Mouse (Mus musculus) embryonic facial prominence, embryonic 13.5 days (tissue): Measurements from ENCODE around the gene Zfp536. TPM values are rescaled to one million over a fixed set of nuclear protein-coding genes. Genes with fewer than 3 reads are reported as not detected.

Experiments
- ATAC-seq: fragments of 200-750 bp; cut with Nextera tagmentation; 2 replicates; pipeline ENCODE4 v1.8.0; 2017; ENCODE audit warnings: low read depth; ENCODE audit not compliant: insufficient number of reproducible peaks, insufficient read depth, low FRiP score, low TSS enrichment
- H3K27ac ChIP-seq: fragments of 300-500 bp; sonication (generic); 2 replicates; pipeline ENCODE4 v1.5.1; 2015; ENCODE audit warnings: moderate library complexity, mild to moderate bottlenecking, inconsistent platforms
- H3K27me3 ChIP-seq: fragments of 300-500 bp; sonication (generic); 2 replicates; pipeline ENCODE4 v1.6.1; 2015; ENCODE audit warnings: mild to moderate bottlenecking, inconsistent platforms
- H3K36me3 ChIP-seq: fragments of 300-500 bp; sonication (generic); 2 replicates; pipeline ENCODE4 v1.6.1; 2015; ENCODE audit warnings: mild to moderate bottlenecking, inconsistent platforms
- H3K4me1 ChIP-seq: fragments of 300-500 bp; sonication (generic); 2 replicates; pipeline ENCODE4 v1.6.1; 2015; ENCODE audit warnings: inconsistent platforms
- H3K4me2 ChIP-seq: fragments of 300-500 bp; sonication (generic); 2 replicates; pipeline ENCODE4 v1.6.1; 2015; ENCODE audit warnings: moderate library complexity, mild to moderate bottlenecking, inconsistent platforms
- H3K4me3 ChIP-seq: fragments of 300-500 bp; sonication (generic); 2 replicates; pipeline ENCODE4 v1.5.1; 2015; ENCODE audit warnings: mild to moderate bottlenecking, inconsistent platforms
- H3K9ac ChIP-seq: fragments of 300-500 bp; sonication (generic); 2 replicates; pipeline ENCODE4 v1.6.1; 2015; ENCODE audit warnings: mild to moderate bottlenecking, inconsistent platforms
- H3K9me3 ChIP-seq: fragments of 300-500 bp; sonication (generic); 2 replicates; pipeline ENCODE4 v1.6.1; 2016; ENCODE audit warnings: inconsistent platforms
- WGBS: fragments of 180-500 bp; shearing (Covaris S2); methylation state at CpG from one replicate; pipeline ENCODE4 v1.1.7; 2015; ENCODE audit warnings: mixed read lengths; 5-methylcytosine and 5-hydroxymethylcytosine counted together
- polyA plus RNA-seq: library from polyadenylated mRNA; unstranded; fragments of >200 nt; fragmentation: Nextera tagmentation; extraction: Ambion mirVana; gene quantifications from 2 replicates; pipeline ENCODE4 v1.2.1, GENCODE M21; 2015

Gene Zfp536
- polyA plus RNA-seq, 1 experiment from 2014 or later: 7.1 TPM

- WGBS: 63% methylated on average over 5 of the region's 5 CpGs
- H3K36me3 ChIP-seq: no peaks in the 10 kb centered on the region
- peaks cover 3% of the 10 kb centered on the region; the same call in 1 of the 2 replicates for H3K27me3 ChIP-seq
- no peak for ATAC-seq
- no peak overlapping the region for H3K4me2 ChIP-seq
- H3K4me3 ChIP-seq: no peak overlapping the region
- 0 out of 2 replicates have a peak, but pooled peaks cover 5% of the 10 kb centered on the region for H3K4me1 ChIP-seq
- no peak overlapping the region for H3K9ac ChIP-seq
- H3K27ac ChIP-seq: no peak overlapping the region
- H3K9me3 ChIP-seq: no peaks in the 10 kb centered on the region
These were observed 283.1 kb downstream of the Zfp536 start for GRCm38 (mm10) chr7:37490312-37490711.

- no peak overlapping the region for H3K4me3 ChIP-seq
- 76% methylated on average over 3 of the region's 3 CpGs for WGBS
- ATAC-seq: no peak
- no peaks in the 10 kb centered on the region for H3K9me3 ChIP-seq
- no peak overlapping the region for H3K9ac ChIP-seq
- H3K27me3 ChIP-seq: no peaks in the 10 kb centered on the region; the same call in 1 of the 2 replicates
- no peak overlapping the region for H3K27ac ChIP-seq
- no peak overlapping the region for H3K4me2 ChIP-seq
- H3K36me3 ChIP-seq: no peaks in the 10 kb centered on the region
- H3K4me1 ChIP-seq: no peaks in the 10 kb centered on the region
These were observed 288.5 kb downstream of the Zfp536 start for GRCm38 (mm10) chr7:37484946-37485345.

- Histone ChIP-seq H3K4me3 (no peak overlapping the region), H3K4me2 (no peak overlapping the region), H3K9me3 (no peaks in the 10 kb centered on the region), H3K27ac (no peak overlapping the region), H3K4me1 (no peaks in the 10 kb centered on the region), H3K36me3 (no peaks in the 10 kb centered on the region), H3K27me3 (peaks cover 3% of the 10 kb centered on the region; the same call in 1 of the 2 replicates), H3K9ac (no peak overlapping the region)
- ATAC-seq: no peak
- WGBS: 74% methylated on average over 4 of the region's 4 CpGs
These were observed 290.9 kb downstream of the Zfp536 start for GRCm38 (mm10) chr7:37482564-37482963.

- Histone ChIP-seq H3K27ac (no peak overlapping the region), H3K27me3 (peaks cover 3% of the 10 kb centered on the region; the same call in 1 of the 2 replicates), H3K4me1 (no peaks in the 10 kb centered on the region), H3K9ac (no peak overlapping the region), H3K4me2 (no peak overlapping the region), H3K36me3 (no peaks in the 10 kb centered on the region), H3K4me3 (no peak overlapping the region), H3K9me3 (no peaks in the 10 kb centered on the region)
- ATAC-seq: no peak
- 59% methylated on average over 6 of the region's 6 CpGs for WGBS
These were observed 292.3 kb downstream of the Zfp536 start for GRCm38 (mm10) chr7:37481165-37481564.

GRCm38 (mm10) chr7:37477309-37477708 is 296.1 kb downstream of the Zfp536 start:
- H3K9ac ChIP-seq: no peak overlapping the region
- 0 out of 2 replicates have a peak, but pooled peaks cover 10% of the 10 kb centered on the region for H3K27me3 ChIP-seq
- 90% methylated on average over 5 of the region's 5 CpGs for WGBS
- H3K4me3 ChIP-seq: no peak overlapping the region
- no peaks in the 10 kb centered on the region for H3K36me3 ChIP-seq
- H3K4me2 ChIP-seq: no peak overlapping the region
- no peak for ATAC-seq
- H3K4me1 ChIP-seq: no peaks in the 10 kb centered on the region; the same call in 1 of the 2 replicates
- no peaks in the 10 kb centered on the region for H3K9me3 ChIP-seq
- H3K27ac ChIP-seq: no peak overlapping the region

GRCm38 (mm10) chr7:37475485-37475884 is 298.0 kb downstream of the Zfp536 start:
- Histone ChIP-seq H3K4me3 (no peak overlapping the region), H3K9ac (no peak overlapping the region), H3K4me2 (no peak overlapping the region), H3K27me3 (0 out of 2 replicates have a peak, but pooled peaks cover 10% of the 10 kb centered on the region), H3K4me1 (no peaks in the 10 kb centered on the region; the same call in 1 of the 2 replicates), H3K9me3 (no peaks in the 10 kb centered on the region), H3K27ac (no peak overlapping the region), H3K36me3 (no peaks in the 10 kb centered on the region)
- 61% methylated on average over 2 of the region's 2 CpGs for WGBS
- no peak for ATAC-seq

GRCm38 (mm10) chr7:37474284-37474683 is 299.2 kb downstream of the Zfp536 start:
- Histone ChIP-seq H3K4me3 (no peak overlapping the region), H3K36me3 (no peaks in the 10 kb centered on the region), H3K4me1 (no peaks in the 10 kb centered on the region; the same call in 1 of the 2 replicates), H3K27me3 (0 out of 2 replicates have a peak, but pooled peaks cover 9% of the 10 kb centered on the region), H3K9me3 (no peaks in the 10 kb centered on the region), H3K27ac (no peak overlapping the region), H3K4me2 (no peak overlapping the region), H3K9ac (no peak overlapping the region)
- no peak for ATAC-seq
- WGBS: 63% methylated on average over 8 of the region's 8 CpGs

GRCm38 (mm10) chr7:37473311-37474084 is 299.9 kb downstream of the Zfp536 start:
- Histone ChIP-seq H3K4me1 (no peaks in the 10 kb centered on the region; the same call in 1 of the 2 replicates), H3K4me3 (no peak overlapping the region), H3K4me2 (no peak overlapping the region), H3K9ac (no peak overlapping the region), H3K27ac (no peak overlapping the region), H3K9me3 (no peaks in the 10 kb centered on the region), H3K36me3 (no peaks in the 10 kb centered on the region), H3K27me3 (0 out of 2 replicates have a peak, but pooled peaks cover 7% of the 10 kb centered on the region)
- no peak for ATAC-seq
- 80% methylated on average over 24 of the region's 24 CpGs for WGBS

- Histone ChIP-seq H3K9ac (no peak overlapping the region), H3K27ac (no peak overlapping the region), H3K9me3 (no peaks in the 10 kb centered on the region), H3K4me2 (no peak overlapping the region), H3K4me3 (no peak overlapping the region), H3K36me3 (no peaks in the 10 kb centered on the region), H3K4me1 (no peaks in the 10 kb centered on the region; the same call in 1 of the 2 replicates), H3K27me3 (peaks cover 18% of the 10 kb centered on the region)
- no peak for ATAC-seq
- WGBS: 46% methylated on average over 8 of the region's 8 CpGs
These were observed 301.7 kb downstream of the Zfp536 start for GRCm38 (mm10) chr7:37471726-37472125.

GRCm38 (mm10) chr7:37466477-37467243 is 306.8 kb downstream of the Zfp536 start:
- Histone ChIP-seq H3K9ac (no peak overlapping the region), H3K36me3 (no peaks in the 10 kb centered on the region), H3K27ac (no peak overlapping the region), H3K4me1 (peaks cover 17% of the 10 kb centered on the region), H3K27me3 (peaks cover 40% of the 10 kb centered on the region), H3K9me3 (no peaks in the 10 kb centered on the region), H3K4me3 (no peak overlapping the region), H3K4me2 (no peak overlapping the region)
- no peak for ATAC-seq
- 25% methylated on average over 9 of the region's 9 CpGs for WGBS

GRCm38 (mm10) chr7:37464186-37464721 is 309.2 kb downstream of the Zfp536 start:
- no peak for ATAC-seq
- Histone ChIP-seq H3K27me3 (peaks cover 43% of the 10 kb centered on the region), H3K4me1 (peaks cover 17% of the 10 kb centered on the region), H3K27ac (no peak overlapping the region), H3K4me2 (peak overlapping the region; percentile 39), H3K9ac (no peak overlapping the region), H3K36me3 (no peaks in the 10 kb centered on the region), H3K9me3 (no peaks in the 10 kb centered on the region), H3K4me3 (no peak overlapping the region)
- 9% methylated on average over 7 of the region's 7 CpGs for WGBS
